Mouse (Mus musculus) limb, embryonic 14.5 days (tissue): Measurements from ENCODE around the gene Armh1. TPM values are rescaled to one million over a fixed set of nuclear protein-coding genes. Genes with fewer than 3 reads are reported as not detected.

Source experiments
- ATAC-seq: fragments of 200-750 bp; cut with Nextera tagmentation; 2 replicates; pipeline ENCODE4 v1.8.0; 2017; ENCODE audit warnings: low read depth, moderate number of reproducible peaks, moderate TSS enrichment; ENCODE audit not compliant: low FRiP score
- DNase-seq: peaks from one replicate; pipeline ENCODE4 v3.0.0-alpha.2; 2015; ENCODE audit warnings: low spot score
- H3K27ac ChIP-seq: fragments of 300-500 bp; sonication (generic); replicated peaks from 2 replicates; pipeline ENCODE4 v1.5.1; 2014; ENCODE audit warnings: low read depth, mild to moderate bottlenecking, low read length, moderate library complexity, mixed read lengths
- H3K27me3 ChIP-seq: fragments of 300-500 bp; sonication (generic); 2 replicates; pipeline ENCODE4 v1.6.1; 2014; ENCODE audit warnings: low read length, mixed read lengths; ENCODE audit not compliant: control insufficient read depth, insufficient read depth
- H3K36me3 ChIP-seq: fragments of 300-500 bp; sonication (generic); 2 replicates; pipeline ENCODE4 v1.6.1; 2014; ENCODE audit warnings: mild to moderate bottlenecking, low read length, moderate library complexity, mixed read lengths; ENCODE audit not compliant: control insufficient read depth, insufficient read depth
- H3K4me1 ChIP-seq: fragments of 300-500 bp; sonication (generic); 2 replicates; pipeline ENCODE4 v1.6.1; 2014; ENCODE audit warnings: antibody characterized with exemption, low read length, mixed read lengths; ENCODE audit not compliant: control insufficient read depth, insufficient read depth
- H3K4me2 ChIP-seq: fragments of 300-500 bp; sonication (generic); replicated peaks from 2 replicates; pipeline ENCODE4 v1.6.1; 2014; ENCODE audit warnings: low read depth, mild to moderate bottlenecking, low read length, moderate library complexity; ENCODE audit not compliant: severe bottlenecking
- H3K4me3 ChIP-seq: fragments of 300-500 bp; sonication (generic); replicated peaks from 2 replicates; pipeline ENCODE4 v1.5.1; 2014; ENCODE audit warnings: low read length
- H3K9ac ChIP-seq: fragments of 300-500 bp; sonication (generic); 2 replicates; pipeline ENCODE4 v1.6.1; 2014; ENCODE audit warnings: mild to moderate bottlenecking, low read depth, low read length, moderate library complexity; ENCODE audit not compliant: severe bottlenecking
- H3K9me3 ChIP-seq: fragments of 300-500 bp; sonication (generic); 2 replicates; pipeline ENCODE4 v1.6.1; 2016; ENCODE audit warnings: low read length; ENCODE audit not compliant: control insufficient read depth
- POLR2A ChIP-seq: fragments of 200-500 bp; IDR thresholded peaks from 2 replicates; pipeline ENCODE4 v1.8.0; 2012; ENCODE audit warnings: inconsistent platforms, mild to moderate bottlenecking, moderate library complexity, borderline replicate concordance; ENCODE audit not compliant: insufficient read depth, insufficient read length; ENCODE audit errors: extremely low read depth
- WGBS: fragments of 180-500 bp; shearing (Covaris S2); extraction: QIAGEN DNeasy Blood & Tissue Kit; methylation state at CpG from one replicate; pipeline ENCODE4 v1.1.7; 2014; 5-methylcytosine and 5-hydroxymethylcytosine counted together
- polyA plus RNA-seq, 2 experiments: library from polyadenylated mRNA; depleted of rRNA in 1 of 2; stranded (reverse) in 1 of 2; unstranded in 1 of 2; fragments of >200 nt; fragmentation: Nextera tagmentation in 1 of 2; extraction: Ambion mirVana in 1 of 2; gene quantifications; 2 replicates each; pipeline versions ENCODE4 v1.2.1 to v1.2.3; 2012 to 2014

Gene Armh1
- polyA plus RNA-seq, 2 experiments: 0.40 to 1.4 TPM

DNA sequence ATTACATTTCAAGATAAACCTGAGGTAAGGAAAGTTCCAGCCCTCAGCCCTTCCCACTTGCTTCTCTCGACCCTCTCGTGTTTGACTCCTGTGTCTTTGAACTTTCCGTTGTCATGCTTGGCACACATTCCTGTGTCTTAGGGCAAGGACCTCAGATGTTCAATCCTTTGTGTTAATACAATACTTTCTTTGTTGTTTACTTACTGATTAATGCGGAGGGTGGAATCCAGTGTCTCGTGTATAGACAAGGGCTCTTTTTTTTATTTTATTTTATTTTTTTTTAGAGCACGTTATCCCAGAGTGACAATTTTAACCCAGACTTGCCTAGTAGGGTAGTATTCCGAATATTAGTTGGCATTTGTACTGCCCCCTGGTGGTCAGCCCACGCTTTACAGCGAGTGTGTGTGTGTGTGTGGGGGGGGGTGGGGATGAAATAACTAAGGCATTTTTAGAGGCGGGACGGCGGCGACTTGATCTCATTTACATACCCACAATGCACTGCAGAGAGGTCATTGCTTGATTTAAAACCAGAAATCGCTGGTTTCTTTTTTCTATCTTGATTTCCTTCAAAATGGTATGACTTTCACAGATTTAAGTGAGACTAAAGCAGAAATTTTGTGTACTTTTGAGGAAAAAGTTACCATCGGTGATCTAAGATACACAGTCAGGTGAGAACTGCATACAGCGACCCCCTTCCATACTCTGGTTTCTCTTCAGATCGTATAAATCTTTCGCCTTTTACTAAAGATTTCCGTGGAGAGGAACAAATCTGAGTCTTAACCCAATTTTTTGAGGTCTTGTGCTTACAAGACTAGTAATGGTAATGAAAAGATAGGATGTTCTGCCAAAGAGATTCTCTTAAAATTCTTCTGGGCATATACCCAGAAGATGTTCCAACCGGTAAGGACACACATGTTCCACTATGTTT lies 41.5 kb downstream of the Armh1 start:
- no peak overlapping the region for H3K9ac ChIP-seq
- no peak for TF ChIP-seq POLR2A
- 6% methylated on average over 20 of the region's 20 CpGs for WGBS
- H3K27me3 ChIP-seq: no peaks in the 10 kb centered on the region
- no peak overlapping the region; the same call in 1 of the 2 replicates for H3K27ac ChIP-seq
- DNase-seq (peak; percentile 78), ATAC-seq (peak; percentile 75; the same call in 1 of the 2 replicates)
- H3K4me3 ChIP-seq: no peak overlapping the region
- H3K4me1 ChIP-seq: no peaks in the 10 kb centered on the region
- H3K36me3 ChIP-seq: no peaks in the 10 kb centered on the region
- H3K4me2 ChIP-seq: no peak overlapping the region
- H3K9me3 ChIP-seq: no peaks in the 10 kb centered on the region

DNA sequence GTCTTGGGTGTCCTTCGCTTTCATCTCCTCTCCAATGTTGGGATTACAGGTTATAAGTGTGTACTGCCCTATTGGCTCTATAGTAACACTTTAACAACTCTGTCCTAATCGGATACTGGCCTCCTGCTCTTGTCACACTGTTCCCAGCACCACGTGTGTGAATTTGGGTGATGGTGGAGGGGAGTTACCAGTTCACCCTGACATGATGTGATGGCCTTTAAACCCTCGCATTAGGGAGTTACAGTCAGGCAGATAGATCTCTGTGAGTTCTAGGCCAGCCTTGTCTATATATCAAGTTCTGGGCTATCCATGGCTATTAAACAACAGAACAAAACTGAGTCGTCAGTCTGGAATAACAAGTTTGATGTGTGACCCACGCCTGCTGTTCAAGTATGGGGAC lies 42.3 kb downstream of the Armh1 start:
- no peak overlapping the region for H3K4me3 ChIP-seq
- H3K9me3 ChIP-seq: no peaks in the 10 kb centered on the region
- TF ChIP-seq POLR2A: no peak
- H3K9ac ChIP-seq: no peak overlapping the region
- WGBS: 78% methylated on average over 6 of the region's 6 CpGs
- no peaks in the 10 kb centered on the region for H3K36me3 ChIP-seq
- ATAC-seq (no peak), DNase-seq (no peak)
- no peaks in the 10 kb centered on the region for H3K27me3 ChIP-seq
- H3K27ac ChIP-seq: no peak overlapping the region
- H3K4me1 ChIP-seq: no peaks in the 10 kb centered on the region
- H3K4me2 ChIP-seq: no peak overlapping the region

DNA sequence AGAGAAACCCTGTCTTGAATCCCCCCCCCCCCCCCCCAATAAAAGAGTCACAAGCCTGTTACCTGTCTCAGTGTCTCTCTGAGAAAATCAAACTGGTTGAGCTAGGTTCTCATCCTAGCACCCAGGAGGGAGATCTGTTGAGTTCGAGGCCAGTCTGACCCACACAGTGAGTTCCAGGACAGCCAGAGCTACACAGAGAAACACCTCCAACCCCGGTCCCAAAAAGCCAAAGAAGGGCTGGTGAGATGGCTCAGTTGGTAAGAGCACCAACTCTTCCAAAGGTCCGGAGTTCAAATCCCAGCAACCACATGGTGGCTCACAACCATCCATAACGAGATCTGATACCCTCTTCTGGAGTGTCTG lies 49.0 kb downstream of the Armh1 start:
- H3K4me3 ChIP-seq: no peak overlapping the region
- no peak overlapping the region for H3K9ac ChIP-seq
- H3K27ac ChIP-seq: peak overlapping the region; percentile 76; the same call in 1 of the 2 replicates
- no peaks in the 10 kb centered on the region for H3K27me3 ChIP-seq
- TF ChIP-seq POLR2A: no peak
- peak overlapping the region; percentile 52 for H3K4me2 ChIP-seq
- WGBS: 55% methylated on average over 4 of the region's 4 CpGs
- no peaks in the 10 kb centered on the region for H3K9me3 ChIP-seq
- ATAC-seq: no peak
- no peak for DNase-seq
- H3K36me3 ChIP-seq: no peaks in the 10 kb centered on the region
- H3K4me1 ChIP-seq: no peaks in the 10 kb centered on the region

DNA sequence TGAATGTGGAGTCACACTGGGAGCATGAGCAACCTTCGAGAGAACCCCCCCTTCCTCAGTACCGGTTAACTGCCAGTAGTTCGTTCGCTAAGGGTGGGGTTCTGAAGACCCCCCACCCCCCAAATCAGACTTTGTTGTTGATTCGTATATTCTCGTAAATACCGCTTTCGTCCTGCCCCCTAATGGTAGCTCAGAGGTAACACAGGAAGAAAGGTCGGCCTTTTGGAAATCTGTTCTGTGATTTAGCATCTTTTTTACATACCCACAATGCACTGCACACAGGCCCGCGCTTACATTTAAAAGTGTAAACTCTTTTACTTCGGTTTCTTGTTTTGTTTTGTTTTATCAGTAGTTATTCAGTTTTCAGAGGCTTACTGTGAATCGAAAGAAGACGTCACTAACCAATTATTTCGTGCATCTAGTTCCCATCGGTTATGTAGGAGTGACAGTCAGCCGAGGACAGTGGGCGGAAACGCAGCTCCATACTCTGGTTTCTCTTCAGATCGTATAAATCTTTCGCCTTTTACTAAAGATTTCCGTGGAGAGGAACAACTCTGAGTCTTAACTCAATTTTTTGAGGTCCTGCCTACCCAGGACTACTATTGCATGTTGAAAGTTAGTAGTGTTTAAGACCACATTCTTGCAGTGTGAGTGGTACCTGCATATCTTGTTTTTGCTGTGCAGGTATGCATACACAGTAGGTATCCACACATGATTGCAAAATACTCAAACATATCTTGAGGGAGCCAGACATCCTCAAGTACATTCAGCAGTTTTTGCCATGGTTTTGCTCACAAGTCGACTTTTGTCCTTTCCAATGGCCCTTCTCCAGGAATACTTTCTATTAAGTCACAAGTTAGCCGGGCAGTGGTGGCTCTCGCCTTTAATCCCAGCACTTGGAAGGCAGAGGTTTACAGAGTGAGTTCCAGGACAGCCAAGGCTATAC lies 49.6 kb downstream of the Armh1 start:
- H3K27ac ChIP-seq: peak overlapping the region; percentile 76
- peak; percentile 49; the same call in 1 of the 2 replicates for TF ChIP-seq POLR2A
- WGBS: under 1% methylated on average over 25 of the region's 25 CpGs
- peak; percentile 90 for ATAC-seq
- no peaks in the 10 kb centered on the region for H3K36me3 ChIP-seq
- no peaks in the 10 kb centered on the region for H3K9me3 ChIP-seq
- no peaks in the 10 kb centered on the region for H3K27me3 ChIP-seq
- no peaks in the 10 kb centered on the region for H3K4me1 ChIP-seq
- peak; percentile 87 for DNase-seq
- H3K4me2 ChIP-seq: peak overlapping the region; percentile 52
- peak overlapping the region; percentile 31 for H3K4me3 ChIP-seq
- peak overlapping the region; percentile 50 for H3K9ac ChIP-seq

DNA sequence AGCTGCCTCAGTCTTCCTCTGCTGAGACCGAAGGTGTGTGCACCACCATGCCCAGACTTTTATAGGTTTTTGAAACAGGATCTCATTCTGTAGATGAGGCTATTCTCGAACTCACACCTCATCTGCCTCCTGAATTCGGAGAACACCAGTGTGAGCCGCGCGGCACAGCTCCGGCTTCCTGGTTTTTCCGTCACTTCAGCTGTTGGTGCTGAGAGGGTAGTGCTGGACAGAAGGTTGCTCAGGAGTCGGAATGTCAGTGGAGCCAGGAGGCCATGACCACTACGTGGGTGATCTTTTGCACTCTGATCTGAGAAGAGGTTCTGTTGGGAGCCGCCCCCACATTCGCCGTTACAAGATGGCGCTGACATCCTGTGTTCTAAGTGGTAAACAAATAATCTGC lies 60.1 kb downstream of the Armh1 start:
- H3K27ac ChIP-seq: no peak overlapping the region
- H3K9me3 ChIP-seq: no peaks in the 10 kb centered on the region
- ATAC-seq (no peak), DNase-seq (no peak)
- H3K27me3 ChIP-seq: no peaks in the 10 kb centered on the region
- H3K36me3 ChIP-seq: no peaks in the 10 kb centered on the region
- no peak overlapping the region for H3K4me2 ChIP-seq
- no peaks in the 10 kb centered on the region for H3K4me1 ChIP-seq
- 93% methylated on average over 14 of the region's 14 CpGs for WGBS
- TF ChIP-seq POLR2A: no peak
- no peak overlapping the region for H3K9ac ChIP-seq
- H3K4me3 ChIP-seq: no peak overlapping the region
